Mouse (Mus musculus) liver, embryonic 16.5 days (tissue): ENCODE data around the gene Gm20489. TPM values are rescaled to one million over a fixed set of nuclear protein-coding genes. Genes with fewer than 3 reads are reported as not detected.
A peak's percentile ranks its signal among the peaks of the same experiment; 100 is the strongest.

Source experiments
- ATAC-seq: fragments of 200-750 bp; cut with Nextera tagmentation; 2 replicates; pipeline ENCODE4 v1.8.0; 2017; ENCODE audit warnings: low read depth, mild to moderate bottlenecking, moderate number of reproducible peaks, moderate library complexity
- H3K27ac ChIP-seq: fragments of 300-500 bp; sonication (generic); 2 replicates; pipeline ENCODE4 v1.5.1; 2014; ENCODE audit warnings: mild to moderate bottlenecking, low read length
- H3K27me3 ChIP-seq: fragments of 300-500 bp; sonication (generic); 2 replicates; pipeline ENCODE4 v1.6.1; 2014; ENCODE audit warnings: low read depth, low read length, mixed read lengths; ENCODE audit not compliant: control insufficient read depth, insufficient read depth
- H3K36me3 ChIP-seq: fragments of 300-500 bp; sonication (generic); 2 replicates; pipeline ENCODE4 v1.6.1; 2014; ENCODE audit warnings: mild to moderate bottlenecking; ENCODE audit not compliant: control insufficient read depth, insufficient read depth
- H3K4me1 ChIP-seq: fragments of 300-500 bp; sonication (generic); 2 replicates; pipeline ENCODE4 v1.6.1; 2014; ENCODE audit warnings: low read depth, low read length, mixed read lengths; ENCODE audit not compliant: control insufficient read depth
- H3K4me2 ChIP-seq: fragments of 300-500 bp; sonication (generic); 2 replicates; pipeline ENCODE4 v1.6.1; 2014; ENCODE audit warnings: low read depth, low read length, mixed read lengths
- H3K4me3 ChIP-seq: fragments of 300-500 bp; sonication (generic); 2 replicates; pipeline ENCODE4 v1.5.1; 2014; ENCODE audit warnings: low read depth, mild to moderate bottlenecking, low read length
- H3K9ac ChIP-seq: fragments of 300-500 bp; sonication (generic); 2 replicates; pipeline ENCODE4 v1.6.1; 2014; ENCODE audit warnings: low read depth, low read length
- H3K9me3 ChIP-seq: fragments of 300-500 bp; sonication (generic); replicated peaks from 2 replicates; pipeline ENCODE4 v1.6.1; 2016; ENCODE audit warnings: low read length; ENCODE audit not compliant: control insufficient read depth
- WGBS: fragments of 180-500 bp; shearing (Covaris S2); extraction: QIAGEN DNeasy Blood & Tissue Kit; methylation state at CpG from one replicate; pipeline ENCODE4 v1.1.7; 2014; ENCODE audit not compliant: insufficient replicate concordance; 5-methylcytosine and 5-hydroxymethylcytosine counted together
- polyA plus RNA-seq: library from polyadenylated mRNA; unstranded; fragments of >200 nt; fragmentation: Nextera tagmentation; extraction: Ambion mirVana; gene quantifications from 2 replicates; pipeline ENCODE4 v1.2.1, GENCODE M21; 2015

Gm20489 gene
- polyA plus RNA-seq, 1 experiment from 2014 or later = not detected

GRCm38 (mm10) chrX:101273410-101273809 lies 4.6 kb upstream of the Gm20489 start:
- Histone ChIP-seq H3K27ac (no peak overlapping the region), H3K4me1 (peaks cover 7% of the 10 kb centered on the region), H3K9ac (peak overlapping the region; percentile 47), H3K4me2 (peak overlapping the region; percentile 59), H3K36me3 (peaks cover 9% of the 10 kb centered on the region), H3K4me3 (peak overlapping the region; percentile 69), H3K27me3 (no peaks in the 10 kb centered on the region), H3K9me3 (no peaks in the 10 kb centered on the region)
- WGBS = 32% methylated on average over 6 of the region's 6 CpGs
- ATAC-seq = no peak

- ATAC-seq = no peak
- WGBS = 36% methylated on average over 5 of the region's 5 CpGs
- H3K4me2 ChIP-seq = no peak within 1 kb of the TSS
- peaks cover 1% of the 10 kb centered on the region for H3K4me1 ChIP-seq
- H3K36me3 ChIP-seq = no peaks in the 10 kb centered on the region
- H3K9me3 ChIP-seq = no peaks in the 10 kb centered on the region
- H3K4me3 ChIP-seq = peak within 1 kb of the TSS; percentile 21; the same call in 1 of the 2 replicates
- no peak within 1 kb of the TSS for H3K27ac ChIP-seq
- no peaks in the 10 kb centered on the region; the same call in 1 of the 2 replicates for H3K27me3 ChIP-seq
- no peak within 1 kb of the TSS for H3K9ac ChIP-seq
Measured at GRCm38 (mm10) chrX:101268025-101268754, 633 bp downstream of the Gm20489 start, which contains the start of gene Il2rg. Gene Il2rg, minus strand, starts transcription at chrX:101268255.

DNA sequence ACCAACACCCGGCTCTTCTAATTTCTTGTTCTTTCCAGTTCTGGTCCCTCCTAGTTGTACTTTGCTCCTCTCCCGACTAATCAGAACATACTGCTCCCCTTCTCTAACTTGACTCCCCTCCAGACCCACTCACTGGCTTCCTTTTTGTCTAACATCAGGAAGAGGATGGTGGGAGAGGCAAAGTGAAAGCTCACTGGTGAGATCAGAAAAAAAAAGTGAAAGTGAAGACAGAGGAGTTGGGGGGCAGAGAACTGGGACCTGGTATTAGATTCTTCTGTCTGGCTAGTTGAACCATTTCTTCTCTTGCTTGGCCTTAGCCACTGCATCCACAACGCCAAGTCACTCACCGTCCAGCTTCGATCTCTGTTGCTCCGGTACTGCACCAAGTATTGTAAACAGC lies 2.2 kb downstream of the Gm20489 start:
- no peaks in the 10 kb centered on the region; the same call in 1 of the 2 replicates for H3K4me1 ChIP-seq
- no peaks in the 10 kb centered on the region for H3K36me3 ChIP-seq
- no peak overlapping the region for H3K4me2 ChIP-seq
- no peaks in the 10 kb centered on the region for H3K9me3 ChIP-seq
- WGBS = 79% methylated on average over 6 of the region's 6 CpGs
- ATAC-seq = no peak
- H3K27me3 ChIP-seq = no peaks in the 10 kb centered on the region; the same call in 1 of the 2 replicates
- H3K4me3 ChIP-seq = no peak overlapping the region
- no peak overlapping the region for H3K9ac ChIP-seq
- no peak overlapping the region for H3K27ac ChIP-seq

- WGBS = 33% methylated on average over 1 of the region's 1 CpGs
- H3K4me1 ChIP-seq = peaks cover 2% of the 10 kb centered on the region; the same call in 1 of the 2 replicates
- H3K36me3 ChIP-seq = peaks cover 3% of the 10 kb centered on the region
Measured at GRCm38 (mm10) chrX:101263892-101264291, 4.9 kb downstream of the Gm20489 start, which contains the start of gene Gm614. Gene Gm614, minus strand, starts transcription at chrX:101263992.

GRCm38 (mm10) chrX:101260441-101261325 lies 8.1 kb downstream of the Gm20489 start:
- H3K27me3 ChIP-seq = no peaks in the 10 kb centered on the region; the same call in 1 of the 2 replicates
- WGBS = 24% methylated on average over 13 of the region's 13 CpGs
- H3K36me3 ChIP-seq = peaks cover 6% of the 10 kb centered on the region
- no peak overlapping the region for H3K4me2 ChIP-seq
- no peak overlapping the region for H3K9ac ChIP-seq
- H3K9me3 ChIP-seq = no peaks in the 10 kb centered on the region
- peaks cover 3% of the 10 kb centered on the region for H3K4me1 ChIP-seq
- ATAC-seq = no peak
- no peak overlapping the region; the same call in 1 of the 2 replicates for H3K27ac ChIP-seq
- H3K4me3 ChIP-seq = no peak overlapping the region

More at GRCm38 (mm10) chrX:101263892-101264291, 4.9 kb downstream of the Gm20489 start, which contains the start of gene Gm614:
- no peak within 1 kb of the TSS for H3K9ac ChIP-seq
- H3K4me3 ChIP-seq = no peak within 1 kb of the TSS
- H3K4me2 ChIP-seq = no peak within 1 kb of the TSS
- ATAC-seq = no peak
- H3K27ac ChIP-seq = no peak within 1 kb of the TSS
- no peaks in the 10 kb centered on the region for H3K9me3 ChIP-seq
- H3K27me3 ChIP-seq = no peaks in the 10 kb centered on the region; the same call in 1 of the 2 replicates

DNA sequence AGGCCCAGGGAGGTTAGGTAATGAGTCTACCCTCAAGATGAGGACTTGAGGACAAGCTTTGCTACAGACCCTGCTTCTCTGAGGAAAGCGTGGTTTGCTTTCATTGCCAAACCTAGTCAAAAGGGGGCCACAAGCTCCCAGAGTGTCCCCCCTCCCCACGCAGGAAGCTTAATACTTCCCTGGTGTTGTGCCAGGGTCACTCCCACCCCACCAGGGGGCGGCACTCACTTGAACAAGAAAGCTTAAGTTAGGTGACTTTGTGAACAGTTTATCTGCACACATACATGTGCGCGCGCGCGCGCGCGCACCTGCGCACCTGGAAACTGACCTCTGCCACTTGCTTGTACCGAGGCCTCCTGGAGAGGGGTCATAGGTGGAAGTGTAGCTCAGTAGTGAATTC lies 12.2 kb downstream of the Gm20489 start:
- Histone ChIP-seq H3K9ac (no peak overlapping the region), H3K9me3 (no peaks in the 10 kb centered on the region), H3K27me3 (no peaks in the 10 kb centered on the region), H3K4me2 (no peak overlapping the region), H3K27ac (no peak overlapping the region), H3K4me1 (peaks cover 6% of the 10 kb centered on the region), H3K36me3 (peaks cover 6% of the 10 kb centered on the region), H3K4me3 (no peak overlapping the region)
- 77% methylated on average over 13 of the region's 13 CpGs for WGBS
- ATAC-seq = no peak

DNA sequence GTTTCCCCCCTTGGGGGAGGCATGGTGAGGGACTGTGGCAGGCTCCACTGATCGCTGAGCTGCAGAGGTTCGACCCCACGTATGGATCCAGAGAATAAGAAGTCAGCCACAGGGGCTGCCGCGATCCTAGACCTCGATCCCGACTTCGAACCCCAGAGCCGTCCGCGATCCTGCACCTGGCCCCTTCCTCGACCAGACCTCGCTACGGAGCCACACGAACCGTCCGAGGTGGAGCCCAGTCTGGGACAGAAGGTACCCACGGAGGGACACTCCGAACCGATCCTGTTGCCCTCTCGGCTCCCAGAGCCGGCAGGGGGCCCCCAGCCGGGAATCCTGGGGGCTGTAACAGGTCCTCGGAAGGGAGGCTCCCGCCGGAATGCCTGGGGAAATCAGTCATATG lies 14.1 kb downstream of the Gm20489 start:
- H3K4me3 ChIP-seq = peak overlapping the region; percentile 72
- peak overlapping the region; percentile 75 for H3K27ac ChIP-seq
- H3K4me2 ChIP-seq = peak overlapping the region; percentile 68
- no peaks in the 10 kb centered on the region for H3K9me3 ChIP-seq
- peak overlapping the region; percentile 85 for H3K9ac ChIP-seq
- peak; percentile 10; the same call in 1 of the 2 replicates for ATAC-seq
- H3K27me3 ChIP-seq = no peaks in the 10 kb centered on the region
- 11% methylated on average over 26 of the region's 26 CpGs for WGBS
- H3K4me1 ChIP-seq = peaks cover 3% of the 10 kb centered on the region
- peaks cover 6% of the 10 kb centered on the region for H3K36me3 ChIP-seq

DNA sequence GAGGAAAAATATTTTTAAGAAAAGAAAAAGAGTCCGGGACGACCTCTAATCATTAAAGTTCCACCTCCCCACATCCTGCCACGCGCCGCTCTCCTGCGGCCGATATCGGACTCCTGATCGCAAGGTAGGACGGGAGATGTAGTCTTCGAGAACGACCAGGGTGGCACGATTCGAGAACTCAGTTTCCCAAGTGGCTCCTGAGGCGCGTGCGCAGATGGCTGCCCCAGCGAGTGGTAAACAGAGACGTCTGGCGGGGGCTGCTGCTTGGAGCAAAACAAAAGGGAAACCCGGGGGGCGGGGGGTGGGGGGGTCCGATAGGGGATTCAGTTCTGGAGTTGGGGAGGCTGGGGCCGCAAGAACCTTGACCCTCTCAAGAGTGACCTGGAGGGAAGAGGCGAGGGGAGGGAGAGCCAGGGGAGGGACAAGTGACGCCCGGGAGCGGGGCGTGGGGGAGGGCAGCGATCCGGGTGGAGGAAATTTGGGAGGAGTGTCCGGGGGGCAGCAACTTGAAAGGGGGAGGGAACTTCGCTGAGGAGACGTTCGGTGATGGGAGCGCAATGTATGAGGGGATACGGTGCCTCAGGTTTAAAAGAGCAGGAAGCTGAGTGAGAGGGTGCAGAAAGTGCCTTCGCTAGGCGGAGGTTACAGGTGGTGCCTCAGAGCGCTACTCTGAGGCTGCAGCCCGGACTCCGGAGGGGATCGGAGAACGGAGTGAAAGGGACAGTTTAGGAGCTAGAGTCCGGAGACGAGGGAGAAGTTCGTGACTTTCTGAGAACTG lies 14.7 kb downstream of the Gm20489 start, which contains the start of gene Foxo4:
Foxo4 (plus strand) TSS at position 577 of the 778 bp plus-strand sequence.
- peak within 1 kb of the TSS; percentile 75 for H3K27ac ChIP-seq
- WGBS = 17% methylated on average over 46 of the region's 47 CpGs

More for the DNA sequence above, 14.7 kb downstream of the Gm20489 start, which contains the start of gene Foxo4:
- H3K27me3 ChIP-seq = no peaks in the 10 kb centered on the region
- H3K9ac ChIP-seq = peak within 1 kb of the TSS; percentile 85
- peak within 1 kb of the TSS; percentile 68 for H3K4me2 ChIP-seq
- H3K4me1 ChIP-seq = peaks cover 3% of the 10 kb centered on the region
- peak within 1 kb of the TSS; percentile 72 for H3K4me3 ChIP-seq
- H3K9me3 ChIP-seq = no peaks in the 10 kb centered on the region
- ATAC-seq = peak; percentile 93
- H3K36me3 ChIP-seq = peaks cover 3% of the 10 kb centered on the region; the same call in 1 of the 2 replicates
